Mouse (Mus musculus): ENCODE measurements around the gene Ptgs1.

DNA sequence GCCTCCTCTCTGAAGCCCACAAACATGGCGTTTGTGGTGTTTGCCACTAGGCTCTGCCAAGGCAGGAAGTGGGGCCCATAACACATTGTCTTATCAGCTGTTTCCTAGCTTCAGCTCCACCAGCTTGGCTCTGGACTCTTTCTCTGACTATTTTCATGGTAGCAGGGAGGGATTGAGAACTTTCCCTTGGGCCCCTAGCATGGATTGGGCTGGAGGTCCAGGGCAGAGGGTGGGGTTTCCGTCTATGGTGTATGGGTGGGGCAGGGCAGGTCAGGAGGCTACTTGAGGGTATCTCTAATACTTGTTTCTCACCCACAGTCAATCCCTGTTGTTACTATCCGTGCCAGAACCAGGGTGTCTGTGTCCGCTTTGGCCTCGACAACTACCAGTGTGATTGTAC lies 6.7 kb downstream of the Ptgs1 start:
- no peak for TF ChIP-seq CTCF (conservative IDR thresholded peaks at IDR 0.05; ENCODE audit: low read length)
- TF ChIP-seq POU5F1 (IDR thresholded peaks at IDR 0.05; ENCODE audit: borderline replicate concordance, low read length) = no peak
- TF ChIP-seq NANOG (IDR thresholded peaks at IDR 0.05; ENCODE audit: borderline replicate concordance, low read length) = no peak
